Mouse (Mus musculus): ENCODE data around the gene Clcf1. TPM values are rescaled to one million over a fixed set of nuclear protein-coding genes. Genes with fewer than 3 reads are reported as not detected.

The Clcf1 gene
- polyA plus RNA-seq, 1 experiment from 2014 or later = 5.7 TPM

DNA sequence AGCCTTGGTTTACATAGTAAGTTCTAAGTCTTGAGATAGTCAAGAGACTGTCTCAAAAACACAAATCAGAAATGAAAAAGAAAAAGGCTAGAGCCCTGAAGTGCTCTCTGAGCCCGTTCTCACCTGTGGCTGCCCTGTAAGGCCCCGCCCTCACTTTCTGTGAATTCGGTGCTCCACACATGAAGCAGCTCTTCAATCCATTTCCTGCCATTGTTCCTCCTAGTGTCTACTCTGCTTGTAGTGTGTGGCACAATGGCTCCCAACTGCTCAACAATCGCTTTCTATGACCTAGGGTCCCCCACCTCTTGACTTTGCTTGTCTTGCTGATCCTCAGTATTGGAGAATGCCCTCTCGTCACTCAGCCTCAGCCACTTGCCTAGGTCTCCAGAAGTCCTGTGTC, 13.4 kb downstream of the Clcf1 start:
- WGBS = 69% methylated on average over 5 of the region's 5 CpGs
- no peak for ATAC-seq
- H3K9ac ChIP-seq = no peak overlapping the region

DNA sequence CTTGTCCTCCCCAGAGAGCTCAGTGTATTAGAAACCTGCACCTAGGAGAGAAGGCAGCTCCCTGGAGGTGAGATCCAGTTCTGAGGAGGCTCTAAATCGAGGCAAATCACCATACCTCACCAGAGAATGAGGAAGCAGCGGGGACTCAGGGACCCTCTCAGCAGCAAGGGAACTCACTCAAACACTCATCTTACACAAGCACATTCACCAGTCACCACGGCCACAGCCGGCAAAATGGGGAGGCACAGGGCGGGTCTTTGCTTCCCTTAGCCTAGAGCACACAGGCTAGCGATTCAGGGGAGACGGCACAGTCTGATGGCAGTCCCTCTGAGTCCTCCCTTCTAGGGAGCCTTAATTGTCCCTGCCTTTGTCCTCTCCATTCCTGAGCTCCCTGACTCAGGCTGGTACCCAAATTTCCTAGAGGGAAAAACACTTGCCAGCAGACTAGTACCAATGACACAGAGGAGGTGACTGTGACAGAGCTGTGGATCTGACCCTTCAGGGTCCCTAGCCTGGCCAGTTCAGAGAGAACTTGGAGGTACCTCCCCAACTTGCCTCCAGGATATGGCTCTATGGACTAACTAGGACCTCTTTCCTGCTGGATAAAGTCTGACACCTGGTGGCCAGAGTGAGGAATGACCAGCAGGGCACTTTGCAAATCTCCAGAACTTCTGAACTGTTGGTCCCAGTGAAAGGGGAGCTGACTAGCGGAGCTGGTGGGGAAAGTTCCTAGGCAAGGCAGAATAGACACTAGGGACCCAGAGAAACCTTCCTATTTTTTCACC, 14.0 kb downstream of the Clcf1 start:
- 0 out of 2 replicates have a peak overlapping the region, but pooled peaks have one; percentile 15 for H3K27ac ChIP-seq
- no peak overlapping the region for H3K4me3 ChIP-seq (replicated peaks)
- WGBS = 14% methylated on average over 8 of the region's 8 CpGs
- 0 out of 2 replicates have a peak, but pooled peaks cover 4% of the 10 kb centered on the region for H3K36me3 ChIP-seq
- no peak overlapping the region for H3K4me2 ChIP-seq (replicated peaks)
- H3K9me3 ChIP-seq = no peaks in the 10 kb centered on the region
- H3K27me3 ChIP-seq (replicated peaks) = no peaks in the 10 kb centered on the region
- peak; percentile 24; the same call in 1 of the 2 replicates for ATAC-seq
- H3K9ac ChIP-seq = no peak overlapping the region
- peaks cover 35% of the 10 kb centered on the region for H3K4me1 ChIP-seq (replicated peaks)

More for the DNA sequence above, 13.4 kb downstream of the Clcf1 start:
- Histone ChIP-seq H3K4me3 (replicated peaks) (no peak overlapping the region), H3K27me3 (replicated peaks) (no peaks in the 10 kb centered on the region), H3K4me2 (replicated peaks) (no peak overlapping the region), H3K4me1 (replicated peaks) (peaks cover 34% of the 10 kb centered on the region), H3K36me3 (0 out of 2 replicates have a peak, but pooled peaks cover 5% of the 10 kb centered on the region), H3K9me3 (no peaks in the 10 kb centered on the region), H3K27ac (no peak overlapping the region)

- peaks cover 31% of the 10 kb centered on the region for H3K4me1 ChIP-seq (replicated peaks)
- H3K36me3 ChIP-seq = no peaks in the 10 kb centered on the region
- ATAC-seq = no peak
- no peak overlapping the region for H3K4me3 ChIP-seq (replicated peaks)
- H3K4me2 ChIP-seq (replicated peaks) = no peak overlapping the region
- WGBS = 59% methylated on average over 4 of the region's 4 CpGs
- H3K9ac ChIP-seq = no peak overlapping the region
- H3K27me3 ChIP-seq (replicated peaks) = no peaks in the 10 kb centered on the region
- no peak overlapping the region for H3K27ac ChIP-seq
- no peaks in the 10 kb centered on the region for H3K9me3 ChIP-seq
Measured at GRCm38 (mm10) chr19:4228891-4229290, 14.9 kb downstream of the Clcf1 start.

DNA sequence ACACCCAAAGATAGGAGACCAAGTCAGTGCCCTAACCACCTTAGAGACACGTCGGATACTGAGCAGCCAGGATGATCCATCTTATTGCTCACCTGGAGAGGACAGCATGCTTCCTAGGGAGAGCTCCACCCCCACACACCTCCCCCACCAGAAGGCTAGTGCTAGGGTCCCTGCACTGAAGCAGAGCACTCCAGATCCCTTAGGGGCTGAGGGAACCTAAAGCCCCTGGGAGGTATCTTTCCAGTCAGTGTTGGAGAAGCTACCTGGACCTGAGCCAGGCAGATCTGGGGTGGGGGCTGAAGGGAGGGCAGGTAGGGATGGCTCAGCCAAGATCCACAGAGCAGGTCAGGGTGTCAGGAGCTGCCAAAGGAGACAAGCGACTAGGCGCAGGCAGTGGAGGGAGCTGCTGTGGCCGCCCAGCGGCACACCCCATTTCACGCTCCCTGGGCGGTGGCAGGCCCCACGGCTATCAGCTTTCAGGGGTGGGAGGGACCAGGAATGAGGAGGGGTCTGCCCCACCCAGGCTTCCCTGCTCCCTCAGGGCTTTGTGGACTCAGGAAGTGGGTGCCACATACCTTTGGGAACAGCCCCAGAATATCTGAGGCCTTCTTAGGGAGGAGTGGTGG, 15.5 kb downstream of the Clcf1 start:
- Histone ChIP-seq H3K9me3 (no peaks in the 10 kb centered on the region), H3K27me3 (replicated peaks) (no peaks in the 10 kb centered on the region), H3K9ac (peak overlapping the region; percentile 11; the same call in 1 of the 2 replicates), H3K36me3 (no peaks in the 10 kb centered on the region), H3K4me3 (replicated peaks) (no peak overlapping the region), H3K4me2 (replicated peaks) (peak overlapping the region; percentile 39), H3K4me1 (replicated peaks) (peaks cover 31% of the 10 kb centered on the region), H3K27ac (peak overlapping the region; percentile 44; the same call in 1 of the 2 replicates)
- WGBS = 25% methylated on average over 9 of the region's 9 CpGs
- ATAC-seq = peak; percentile 29; the same call in 1 of the 2 replicates

GRCm38 (mm10) chr19:4230415-4230814, 16.4 kb downstream of the Clcf1 start:
- 76% methylated on average over 8 of the region's 8 CpGs for WGBS
- H3K27me3 ChIP-seq (replicated peaks) = no peaks in the 10 kb centered on the region
- no peaks in the 10 kb centered on the region for H3K9me3 ChIP-seq
- peaks cover 31% of the 10 kb centered on the region for H3K4me1 ChIP-seq (replicated peaks)
- no peak overlapping the region for H3K4me3 ChIP-seq (replicated peaks)
- no peak overlapping the region; the same call in 1 of the 2 replicates for H3K9ac ChIP-seq
- ATAC-seq = no peak
- no peaks in the 10 kb centered on the region for H3K36me3 ChIP-seq
- 0 out of 2 replicates have a peak overlapping the region, but pooled peaks have one; percentile 44 for H3K27ac ChIP-seq
- H3K4me2 ChIP-seq (replicated peaks) = no peak overlapping the region

- 10% methylated on average over 26 of the region's 26 CpGs for WGBS
- ATAC-seq = peak; percentile 90
- Histone ChIP-seq H3K36me3 (no peaks in the 10 kb centered on the region), H3K4me3 (replicated peaks) (peak within 1 kb of the TSS; percentile 50), H3K4me1 (replicated peaks) (peaks cover 31% of the 10 kb centered on the region), H3K4me2 (replicated peaks) (peak within 1 kb of the TSS; percentile 81), H3K27me3 (replicated peaks) (no peaks in the 10 kb centered on the region), H3K27ac (peak within 1 kb of the TSS; percentile 84), H3K9me3 (no peaks in the 10 kb centered on the region), H3K9ac (peak within 1 kb of the TSS; percentile 57)
Measured at GRCm38 (mm10) chr19:4231253-4232185, 17.5 kb downstream of the Clcf1 start, which contains the start of gene Pold4. Pold4 (plus strand) TSS chr19:4231899.

GRCm38 (mm10) chr19:4232186-4232572, 18.1 kb downstream of the Clcf1 start:
- Histone ChIP-seq H3K4me1 (replicated peaks) (peaks cover 31% of the 10 kb centered on the region), H3K4me3 (replicated peaks) (peak overlapping the region; percentile 50), H3K27ac (peak overlapping the region; percentile 84), H3K9ac (peak overlapping the region; percentile 57), H3K9me3 (no peaks in the 10 kb centered on the region), H3K4me2 (replicated peaks) (peak overlapping the region; percentile 81), H3K36me3 (no peaks in the 10 kb centered on the region), H3K27me3 (replicated peaks) (no peaks in the 10 kb centered on the region)
- ATAC-seq = peak; percentile 15
- 33% methylated on average over 2 of the region's 2 CpGs for WGBS

DNA sequence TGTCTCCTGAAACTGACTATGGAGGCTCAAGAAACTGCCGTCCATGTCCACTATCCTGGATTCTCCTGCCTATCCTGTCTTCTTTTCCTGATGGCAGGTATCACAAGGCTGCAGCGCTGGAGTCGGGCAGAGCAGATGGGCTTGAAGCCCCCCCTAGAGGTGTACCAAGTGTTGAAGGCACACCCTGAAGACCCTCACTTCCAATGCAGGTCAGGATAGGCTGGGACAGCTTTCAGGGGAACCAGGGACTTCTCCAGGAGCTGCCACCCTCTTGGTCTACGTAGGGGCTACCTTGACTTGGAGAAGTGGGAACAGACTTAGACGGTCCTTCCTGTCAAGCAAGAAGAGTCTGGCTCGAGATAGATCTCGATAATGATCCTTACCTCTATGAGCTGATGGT, 18.6 kb downstream of the Clcf1 start:
- Histone ChIP-seq H3K4me1 (replicated peaks) (peaks cover 31% of the 10 kb centered on the region), H3K4me2 (replicated peaks) (peak overlapping the region; percentile 81), H3K36me3 (no peaks in the 10 kb centered on the region), H3K9me3 (no peaks in the 10 kb centered on the region), H3K27ac (no peak overlapping the region), H3K27me3 (replicated peaks) (no peaks in the 10 kb centered on the region), H3K9ac (no peak overlapping the region), H3K4me3 (replicated peaks) (no peak overlapping the region)
- WGBS = 86% methylated on average over 7 of the region's 7 CpGs
- ATAC-seq = no peak

- H3K4me2 ChIP-seq (replicated peaks) = no peak overlapping the region
- no peak for ATAC-seq
- H3K4me3 ChIP-seq (replicated peaks) = no peak overlapping the region
- H3K9me3 ChIP-seq = no peaks in the 10 kb centered on the region
- no peak overlapping the region for H3K27ac ChIP-seq
- no peaks in the 10 kb centered on the region for H3K36me3 ChIP-seq
- H3K9ac ChIP-seq = no peak overlapping the region
- H3K27me3 ChIP-seq (replicated peaks) = no peaks in the 10 kb centered on the region
- peaks cover 23% of the 10 kb centered on the region for H3K4me1 ChIP-seq (replicated peaks)
- 74% methylated on average over 4 of the region's 4 CpGs for WGBS
Measured at GRCm38 (mm10) chr19:4234548-4234947, 20.5 kb downstream of the Clcf1 start.

DNA sequence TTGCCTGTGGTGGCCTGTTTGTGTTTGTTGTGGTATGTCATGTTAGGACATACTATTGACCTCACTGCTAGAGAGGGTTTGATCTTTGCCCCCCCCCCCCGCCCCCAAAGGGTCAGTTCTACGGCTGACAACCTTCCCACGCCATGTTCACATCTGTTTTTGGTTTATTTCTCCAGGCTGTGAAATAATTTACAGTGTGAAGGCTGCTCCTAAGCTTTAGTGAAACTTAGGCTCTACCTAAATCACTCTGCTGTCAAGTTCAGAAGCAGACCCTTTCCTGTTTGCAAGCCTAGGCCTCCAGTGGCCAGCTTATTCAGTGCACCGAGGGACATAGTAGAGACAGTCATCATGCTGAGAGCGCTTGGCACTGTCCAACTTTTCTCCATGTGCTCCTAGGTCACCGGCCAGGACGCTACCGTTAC, 26.2 kb downstream of the Clcf1 start:
- Histone ChIP-seq H3K4me1 (replicated peaks) (no peaks in the 10 kb centered on the region), H3K36me3 (no peaks in the 10 kb centered on the region), H3K4me3 (replicated peaks) (no peak overlapping the region), H3K4me2 (replicated peaks) (no peak overlapping the region), H3K27me3 (replicated peaks) (no peaks in the 10 kb centered on the region), H3K9me3 (no peaks in the 10 kb centered on the region), H3K9ac (no peak overlapping the region), H3K27ac (no peak overlapping the region)
- 55% methylated on average over 8 of the region's 8 CpGs for WGBS
- no peak for ATAC-seq

GRCm38 (mm10) chr19:4242416-4242815, 28.4 kb downstream of the Clcf1 start:
- 62% methylated on average over 3 of the region's 3 CpGs for WGBS
- no peak for ATAC-seq
- Histone ChIP-seq H3K36me3 (no peaks in the 10 kb centered on the region), H3K9ac (no peak overlapping the region), H3K27me3 (replicated peaks) (no peaks in the 10 kb centered on the region), H3K27ac (no peak overlapping the region), H3K9me3 (no peaks in the 10 kb centered on the region), H3K4me3 (replicated peaks) (no peak overlapping the region), H3K4me1 (replicated peaks) (no peaks in the 10 kb centered on the region), H3K4me2 (replicated peaks) (no peak overlapping the region)

DNA sequence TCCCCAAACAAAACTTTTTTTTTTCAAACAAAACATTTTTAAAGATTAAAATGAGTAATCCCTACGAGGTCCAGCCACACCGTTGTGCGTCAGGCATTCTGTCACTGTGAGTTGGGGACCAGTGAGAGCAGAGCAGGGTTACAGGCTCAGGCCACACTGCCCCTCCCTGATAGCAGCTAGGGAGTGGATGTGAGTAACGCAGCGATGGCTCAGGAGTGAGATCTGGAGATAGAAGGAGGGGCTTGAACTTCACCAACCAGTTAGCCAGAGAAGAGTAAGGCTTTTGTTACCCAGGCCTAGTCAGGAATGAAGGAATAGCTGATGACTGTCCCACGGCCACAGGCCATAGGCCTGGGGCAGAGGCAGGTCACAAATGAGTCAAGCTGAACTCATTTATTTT, 30.7 kb downstream of the Clcf1 start:
- ATAC-seq = no peak
- no peak overlapping the region for H3K4me3 ChIP-seq (replicated peaks)
- no peaks in the 10 kb centered on the region for H3K27me3 ChIP-seq (replicated peaks)
- no peak overlapping the region for H3K9ac ChIP-seq
- no peaks in the 10 kb centered on the region for H3K36me3 ChIP-seq
- H3K4me2 ChIP-seq (replicated peaks) = no peak overlapping the region
- H3K4me1 ChIP-seq (replicated peaks) = no peaks in the 10 kb centered on the region
- no peaks in the 10 kb centered on the region for H3K9me3 ChIP-seq
- WGBS = 77% methylated on average over 6 of the region's 6 CpGs
- H3K27ac ChIP-seq = no peak overlapping the region
